Mouse (Mus musculus) fat pad, adult 2 months (tissue): ENCODE data around the gene Hdac11.

Experiments
- DNase-seq: peaks from one replicate; pipeline ENCODE4 v3.0.0-alpha.2; 2011; ENCODE audit warnings: low read depth, low spot score; ENCODE audit errors: extremely low read depth

Gene Hdac11

DNA sequence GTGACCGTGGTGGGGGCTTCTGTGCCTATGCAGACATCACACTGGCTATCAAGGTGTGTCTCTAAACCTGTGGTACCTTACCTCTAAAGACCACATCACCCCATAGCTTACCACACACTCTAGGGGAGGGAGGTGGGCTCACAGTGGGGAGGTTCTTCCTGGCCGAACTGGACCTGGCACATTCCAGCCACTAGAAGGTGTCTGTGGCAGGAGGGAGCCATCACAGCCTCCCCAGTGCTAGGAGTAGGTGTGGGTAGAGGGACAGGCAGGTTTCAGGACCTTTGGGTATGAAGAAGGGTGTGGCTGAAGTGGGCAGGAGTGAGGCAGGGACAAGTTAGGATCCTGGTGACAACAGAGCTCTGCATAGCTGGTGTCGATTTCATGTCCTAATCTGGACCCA, 11.4 kb downstream of the Hdac11 start:
- DNase-seq: no peak

DNA sequence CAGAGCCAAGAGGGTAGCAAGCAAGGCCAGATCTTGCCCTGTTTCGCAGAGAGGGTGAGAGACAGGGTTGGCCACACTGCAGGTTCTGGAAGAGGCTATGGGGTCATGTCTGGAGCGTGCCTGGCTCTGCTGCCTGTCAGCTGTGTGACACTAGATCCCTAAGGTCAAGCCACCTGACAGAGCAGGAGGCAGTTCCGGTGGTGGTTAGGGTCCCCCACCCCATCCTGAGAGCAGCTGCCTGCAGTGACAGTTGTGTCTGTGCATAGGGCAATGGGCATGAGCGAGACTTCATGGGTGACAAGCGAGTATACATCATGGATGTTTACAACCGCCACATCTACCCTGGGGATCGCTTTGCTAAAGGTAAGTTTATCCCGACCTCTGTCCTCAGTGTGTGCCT, 12.7 kb downstream of the Hdac11 start:
- DNase-seq: no peak

DNA sequence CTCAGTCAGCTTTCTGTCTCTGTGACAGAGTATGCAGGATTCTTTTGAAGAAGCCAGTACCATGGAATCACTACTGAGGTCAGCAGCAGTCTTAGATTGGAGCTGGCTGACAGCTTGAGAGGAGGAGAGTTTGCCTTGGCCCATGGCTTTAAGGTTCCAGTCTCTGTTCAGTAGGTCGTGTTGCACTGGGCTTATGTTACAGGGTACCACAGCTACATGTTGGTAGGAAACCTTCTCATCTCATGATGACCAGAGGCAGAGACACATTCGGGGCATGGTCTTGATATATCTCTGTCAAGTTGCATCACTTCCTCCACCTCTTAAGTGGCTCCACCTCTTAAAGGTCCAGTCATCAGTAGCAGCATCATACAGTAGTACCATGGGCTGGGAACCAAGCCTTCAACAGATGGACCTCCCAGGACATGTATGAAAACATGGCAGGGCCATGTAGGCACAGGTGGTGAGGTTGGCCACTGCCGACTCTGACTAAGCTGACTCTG, 15.0 kb downstream of the Hdac11 start:
- no peak for DNase-seq

DNA sequence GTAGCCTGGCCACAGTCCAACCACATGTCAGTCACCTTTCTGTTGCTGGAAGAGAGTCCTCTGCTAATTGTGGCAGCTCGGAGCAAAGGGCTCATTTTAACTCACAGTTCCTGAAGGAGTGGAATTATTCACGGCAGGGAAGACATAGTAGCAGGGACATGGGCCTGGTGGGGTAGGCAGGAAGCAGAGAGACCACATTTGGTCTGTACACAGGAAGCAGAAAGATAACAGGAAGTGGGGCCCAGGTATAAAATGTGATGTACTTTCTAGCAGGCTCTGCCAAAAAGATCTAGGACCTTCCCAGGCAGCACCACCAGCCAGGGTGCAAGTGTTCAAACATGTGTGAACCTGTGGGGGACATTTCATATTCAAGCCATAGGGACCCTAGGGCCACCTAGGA, 15.9 kb downstream of the Hdac11 start:
- DNase-seq: no peak

DNA sequence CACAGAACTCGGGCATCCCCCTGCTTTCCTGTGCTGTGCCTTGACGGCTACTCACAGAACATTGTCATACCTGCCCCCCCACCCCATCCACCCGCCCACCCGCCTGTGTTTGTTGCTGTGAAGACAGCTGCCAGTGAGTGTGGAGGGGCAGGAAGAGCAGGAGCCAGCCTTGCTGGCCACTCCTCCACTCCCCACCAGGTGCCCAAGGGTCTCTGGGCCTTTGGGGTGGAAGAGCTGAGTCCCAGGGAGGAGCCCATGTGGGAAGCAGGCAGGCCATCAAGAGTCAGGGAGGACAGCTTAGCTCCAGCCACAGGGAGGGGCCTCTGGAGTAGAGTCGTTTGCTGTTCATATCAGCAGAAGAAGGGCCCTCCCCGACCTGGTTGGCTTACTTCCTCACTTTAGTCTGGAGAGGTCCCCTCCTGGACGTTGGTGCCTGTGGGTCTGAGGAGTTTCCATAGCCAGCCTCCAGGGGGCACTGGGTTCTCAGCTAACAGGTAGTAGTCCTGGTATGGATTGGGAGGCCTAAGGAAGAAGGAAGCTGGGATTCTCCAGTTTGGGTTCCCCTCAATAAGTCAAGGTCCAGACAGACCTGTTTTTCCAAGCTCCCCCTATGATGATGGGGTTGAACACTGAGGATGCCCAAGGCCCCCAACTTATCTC, 16.9 kb downstream of the Hdac11 start:
- DNase-seq: no peak

DNA sequence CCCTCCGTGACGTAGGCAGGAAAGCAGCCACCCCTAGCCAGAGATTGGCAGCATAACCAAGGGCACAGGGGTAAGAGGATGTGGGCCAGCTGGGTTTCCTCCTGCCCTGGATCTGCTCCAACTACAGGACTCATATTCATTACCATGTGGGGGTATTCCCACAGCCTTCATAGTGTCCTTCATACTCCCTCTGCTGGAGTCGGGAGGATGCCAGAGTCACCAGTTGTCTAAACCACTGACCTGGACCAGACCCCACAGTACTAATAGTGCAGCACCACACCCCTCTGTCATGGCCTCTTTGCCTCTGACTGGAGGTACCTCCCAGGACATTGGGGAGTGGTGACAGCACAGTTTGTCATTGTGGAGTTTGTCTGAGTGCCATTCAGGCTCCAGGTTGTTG, 17.7 kb downstream of the Hdac11 start:
- no peak for DNase-seq

DNA sequence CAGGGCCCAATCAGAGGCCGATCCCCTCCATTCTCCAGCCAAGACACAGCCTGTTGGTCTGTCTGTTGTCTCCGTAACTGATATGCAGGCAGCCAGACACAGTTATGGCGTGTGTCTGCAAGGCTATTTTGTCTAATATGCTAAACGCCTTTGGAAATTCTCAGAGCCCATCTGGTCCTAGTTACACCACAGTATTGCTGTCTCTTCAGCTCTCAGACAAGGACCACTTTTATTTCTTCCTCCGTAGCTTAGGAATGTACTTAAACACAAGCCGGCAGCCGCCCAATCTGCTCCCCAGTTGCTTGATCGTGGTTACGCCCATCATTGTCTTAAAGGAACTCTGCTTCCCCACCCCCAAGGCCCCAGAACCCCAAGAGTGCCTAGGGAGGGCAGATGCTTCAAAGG, 24.3 kb downstream of the Hdac11 start:
- no peak for DNase-seq

DNA sequence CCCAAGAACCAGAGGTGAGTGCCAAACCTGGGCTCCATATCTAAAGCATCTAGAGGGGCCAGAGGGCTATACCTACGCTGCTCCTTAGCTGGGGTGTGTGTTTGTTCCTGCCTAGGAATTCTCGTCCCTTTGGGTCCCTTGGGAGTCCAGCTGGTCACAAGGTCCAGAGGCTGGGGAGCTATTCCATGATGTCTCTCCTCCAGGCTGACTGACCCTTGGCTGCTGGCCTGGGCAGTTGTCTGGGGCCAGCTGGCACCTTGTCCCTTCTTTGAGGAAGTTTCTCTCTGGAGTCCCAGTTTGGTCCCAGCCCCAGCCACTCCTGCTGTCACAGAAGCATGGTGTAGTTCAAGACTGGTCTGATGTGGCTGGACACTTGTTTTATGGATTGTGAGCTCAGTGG, 24.9 kb downstream of the Hdac11 start:
- no peak for DNase-seq

DNA sequence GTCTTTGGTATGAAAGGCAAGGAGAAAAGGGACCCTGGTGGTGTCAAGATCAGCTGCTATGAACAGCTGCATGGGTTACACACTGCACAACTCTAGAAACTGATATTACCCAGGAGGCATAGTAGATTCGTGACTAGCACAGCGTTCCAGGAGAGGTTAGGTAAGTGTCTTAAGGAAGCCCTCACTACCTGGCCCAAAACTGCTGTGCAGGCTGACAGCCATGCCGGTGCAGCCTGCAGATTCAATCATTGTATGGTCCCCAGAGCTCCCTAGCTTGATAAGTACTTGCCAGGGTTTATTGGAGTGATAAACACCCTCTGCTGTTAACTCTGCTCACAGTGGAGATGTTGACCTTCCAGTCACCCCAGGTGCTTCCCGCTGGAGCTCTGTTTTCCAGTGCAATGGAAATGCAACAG, 25.6 kb downstream of the Hdac11 start:
- DNase-seq: no peak

DNA sequence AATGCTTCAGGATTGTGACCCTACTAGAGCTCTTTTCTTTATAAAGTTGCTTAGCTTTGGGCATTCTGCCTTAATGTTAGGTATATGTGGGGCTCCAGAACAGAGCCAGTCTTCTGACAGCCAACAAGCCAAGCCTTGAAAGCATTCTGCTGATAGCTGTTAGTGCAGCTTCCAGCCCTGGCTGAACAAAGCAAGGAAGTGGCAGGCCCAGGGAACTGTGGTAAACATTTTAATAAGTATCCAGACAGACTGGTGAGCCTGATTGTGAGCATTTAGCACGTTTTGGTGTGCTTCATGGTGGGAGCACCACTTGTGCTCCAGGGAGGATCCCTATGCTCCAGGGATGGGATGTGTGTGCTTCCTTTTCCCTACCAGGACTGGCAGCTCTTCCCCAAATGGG, 26.6 kb downstream of the Hdac11 start:
- DNase-seq: no peak

DNA sequence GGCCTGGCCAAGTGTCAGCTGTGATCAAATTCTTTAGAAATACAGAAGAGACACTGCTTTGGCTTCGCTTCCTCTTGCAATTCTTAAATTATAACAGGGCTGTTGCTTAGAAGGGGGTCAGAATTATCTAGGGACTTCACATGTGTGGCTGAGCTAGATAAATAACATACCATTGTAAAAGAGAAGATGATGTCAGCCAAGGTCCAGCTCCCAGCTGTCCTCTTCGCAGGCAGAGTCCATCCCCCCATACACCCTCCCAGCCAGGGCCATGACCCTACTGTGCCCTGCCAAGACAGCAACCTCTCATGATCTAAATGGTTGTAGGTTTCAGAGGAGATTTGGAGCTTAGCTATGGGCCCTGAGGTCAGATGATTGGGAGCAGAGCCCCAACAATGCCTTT, 27.5 kb downstream of the Hdac11 start:
- DNase-seq: no peak

DNA sequence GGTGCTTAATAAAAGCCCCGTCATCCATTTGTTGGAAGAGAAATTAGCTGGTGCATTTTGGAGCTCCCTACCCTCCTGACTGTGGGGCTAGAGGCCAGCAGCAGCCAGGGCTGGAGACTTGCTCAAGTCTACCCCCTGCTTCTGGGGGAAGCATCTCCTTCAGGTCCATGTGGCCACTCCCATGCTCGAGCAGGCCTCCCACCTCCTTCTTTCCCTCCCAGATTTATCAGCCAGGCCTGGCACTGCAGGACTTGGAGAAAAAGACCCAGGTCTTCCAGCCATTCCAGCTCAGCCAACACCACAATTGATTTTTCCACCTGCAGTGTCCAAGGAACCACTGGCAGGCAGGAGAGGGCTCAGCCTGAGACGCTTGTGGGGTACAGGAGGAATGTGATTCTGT, 28.3 kb downstream of the Hdac11 start:
- no peak for DNase-seq

DNA sequence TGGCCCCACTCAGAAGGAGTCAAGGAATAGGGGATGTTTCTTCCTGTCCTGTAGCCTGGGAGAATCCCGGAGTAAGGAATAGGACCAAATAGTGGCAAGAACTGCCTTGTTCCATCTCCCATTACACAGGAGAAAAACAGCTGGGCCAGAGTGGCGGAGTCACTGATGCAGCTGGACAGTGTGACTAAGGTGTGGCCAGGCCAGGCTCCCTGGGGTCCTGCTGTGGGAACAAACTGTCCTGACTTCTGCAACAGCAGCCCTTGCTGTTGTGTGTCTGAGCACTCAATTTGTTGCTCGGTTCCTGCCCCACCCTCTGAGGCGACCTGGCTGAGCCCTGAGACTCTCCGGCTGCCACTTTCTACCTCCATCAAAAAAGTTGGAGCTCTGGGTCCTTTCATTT, 29.0 kb downstream of the Hdac11 start:
- no peak for DNase-seq

DNA sequence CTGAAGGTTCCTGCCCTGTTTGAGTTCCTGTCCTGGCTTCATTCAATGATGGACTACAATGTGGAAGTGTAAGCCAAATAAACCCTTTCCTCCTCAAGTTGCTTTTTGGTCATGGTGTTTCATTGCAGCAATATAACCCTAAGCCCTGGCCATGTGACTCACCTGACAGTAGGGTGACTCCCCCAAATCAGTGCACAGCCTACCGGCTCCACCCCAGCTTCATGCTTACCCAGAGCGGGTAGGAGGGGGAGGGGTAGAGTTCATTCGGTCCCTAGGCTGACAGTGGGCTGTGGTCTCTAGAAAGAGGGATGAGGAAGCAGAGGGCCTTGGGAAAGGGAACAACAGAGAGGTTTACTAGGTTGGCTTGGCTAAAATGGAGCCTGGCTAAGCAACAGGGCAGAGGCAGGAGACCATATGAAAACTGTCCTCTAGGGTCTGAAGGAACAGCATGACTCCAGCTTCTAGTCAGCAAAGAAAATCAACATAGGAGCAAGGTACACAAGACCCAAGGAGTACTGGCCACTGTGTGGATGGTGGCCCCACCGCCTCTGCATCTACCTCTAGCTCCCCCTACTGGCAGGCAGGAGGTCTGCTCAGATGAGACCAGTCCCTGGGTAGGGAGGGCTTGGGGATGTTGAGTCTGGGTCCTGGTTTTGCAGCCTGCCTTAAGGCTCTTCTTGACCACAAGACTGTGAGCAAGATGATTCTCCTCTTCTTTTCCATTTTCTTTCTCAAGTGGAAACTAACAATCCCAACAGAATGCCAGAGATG, 29.9 kb downstream of the Hdac11 start:
- DNase-seq: no peak

DNA sequence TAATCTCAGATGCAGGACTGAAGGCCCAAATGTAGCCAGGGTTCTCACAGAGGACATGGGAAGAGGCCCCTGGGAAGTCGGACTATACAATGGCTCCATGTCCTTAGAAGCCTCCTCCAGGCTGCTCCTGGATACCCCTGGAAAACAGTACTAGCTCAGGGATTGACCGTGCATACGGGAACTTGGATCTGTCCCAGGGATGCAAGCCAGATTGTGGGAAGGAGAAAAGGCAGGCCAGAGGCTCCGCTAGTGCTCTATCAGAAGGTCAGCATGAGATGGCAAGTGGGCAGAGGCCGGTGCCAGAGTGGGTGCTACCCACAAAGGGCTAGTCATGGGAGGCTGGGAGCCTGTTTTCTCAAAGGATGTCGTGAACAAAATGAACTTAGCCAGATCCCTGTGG, 30.5 kb downstream of the Hdac11 start:
- no peak for DNase-seq

DNA sequence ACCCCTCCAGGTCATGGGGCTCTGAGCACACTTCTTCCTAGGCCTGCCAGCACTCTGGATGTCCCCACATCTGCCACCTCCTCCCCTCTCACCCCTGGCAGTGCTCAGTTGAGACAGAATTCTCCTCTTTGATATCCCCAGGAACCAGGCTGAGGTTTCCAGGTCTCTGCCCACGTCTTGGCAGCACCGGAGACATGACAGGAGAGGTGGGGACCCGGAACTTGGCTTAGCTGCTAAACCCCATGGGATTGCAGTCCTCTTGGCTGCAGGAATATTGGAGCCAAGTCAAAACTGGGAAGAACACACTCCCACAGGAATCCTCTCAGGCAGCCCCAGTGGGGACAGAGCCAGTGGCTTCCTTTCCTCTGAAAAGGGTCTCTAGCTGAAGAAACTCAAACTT, 31.4 kb downstream of the Hdac11 start:
- peak; percentile 65 for DNase-seq

DNA sequence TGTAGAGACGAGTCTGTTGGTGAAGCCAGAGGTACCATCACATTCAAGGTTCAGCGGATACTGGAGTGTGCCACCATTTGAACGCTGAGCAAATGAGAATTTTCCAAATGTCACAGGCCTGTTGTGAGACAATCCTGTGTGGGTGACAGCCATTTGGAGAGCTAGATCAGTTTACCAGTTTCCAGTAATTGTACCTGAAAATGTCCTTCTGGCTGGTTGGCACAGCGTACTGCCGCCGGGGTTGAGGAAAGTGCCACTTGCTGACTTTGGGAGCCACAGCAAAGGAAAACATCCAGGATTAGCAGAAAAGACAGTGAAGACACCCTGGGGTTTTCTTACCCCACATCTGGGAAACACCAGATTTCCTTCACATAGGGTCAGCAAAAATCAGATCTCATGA, 33.5 kb downstream of the Hdac11 start:
- no peak for DNase-seq

DNA sequence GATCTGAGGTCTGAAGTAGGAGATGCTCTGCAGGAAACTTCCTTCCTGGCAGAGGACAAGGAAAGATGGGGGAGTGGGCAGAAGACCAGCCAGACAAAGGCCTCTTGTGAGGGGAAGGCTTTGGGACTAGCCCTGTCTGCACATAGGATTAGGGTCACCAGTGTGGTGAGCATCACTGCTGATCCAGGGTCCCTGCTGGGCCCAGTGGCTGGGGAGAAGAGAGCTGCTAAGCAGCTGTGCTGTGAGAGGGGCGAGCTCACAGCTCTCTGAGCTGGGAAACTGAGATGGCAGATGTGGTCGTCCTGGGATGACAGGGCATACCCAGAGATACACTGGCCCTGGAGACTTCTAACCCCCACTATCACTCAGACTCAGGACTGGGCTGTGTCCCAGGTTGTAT, 35.0 kb downstream of the Hdac11 start:
- DNase-seq: no peak

DNA sequence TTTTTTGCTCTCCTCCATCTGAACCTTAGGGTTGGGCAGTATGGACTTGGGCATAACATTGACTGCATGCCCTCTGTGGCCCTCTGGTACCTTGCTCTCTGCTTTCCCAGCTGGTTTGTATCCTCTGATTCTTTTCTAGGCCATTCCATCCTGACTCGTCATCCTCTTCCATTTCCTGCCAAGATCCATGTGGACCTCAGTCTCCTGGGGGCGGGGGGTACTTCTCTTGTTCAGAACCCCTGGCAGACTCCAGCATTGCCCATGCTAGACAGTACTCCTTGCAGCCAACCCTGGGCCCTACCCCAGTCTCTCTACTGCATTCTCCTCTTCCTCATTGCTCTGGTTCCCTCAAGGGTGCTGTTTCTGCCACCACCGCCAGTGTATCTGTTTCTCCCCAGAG, 36.0 kb downstream of the Hdac11 start:
- DNase-seq: no peak

DNA sequence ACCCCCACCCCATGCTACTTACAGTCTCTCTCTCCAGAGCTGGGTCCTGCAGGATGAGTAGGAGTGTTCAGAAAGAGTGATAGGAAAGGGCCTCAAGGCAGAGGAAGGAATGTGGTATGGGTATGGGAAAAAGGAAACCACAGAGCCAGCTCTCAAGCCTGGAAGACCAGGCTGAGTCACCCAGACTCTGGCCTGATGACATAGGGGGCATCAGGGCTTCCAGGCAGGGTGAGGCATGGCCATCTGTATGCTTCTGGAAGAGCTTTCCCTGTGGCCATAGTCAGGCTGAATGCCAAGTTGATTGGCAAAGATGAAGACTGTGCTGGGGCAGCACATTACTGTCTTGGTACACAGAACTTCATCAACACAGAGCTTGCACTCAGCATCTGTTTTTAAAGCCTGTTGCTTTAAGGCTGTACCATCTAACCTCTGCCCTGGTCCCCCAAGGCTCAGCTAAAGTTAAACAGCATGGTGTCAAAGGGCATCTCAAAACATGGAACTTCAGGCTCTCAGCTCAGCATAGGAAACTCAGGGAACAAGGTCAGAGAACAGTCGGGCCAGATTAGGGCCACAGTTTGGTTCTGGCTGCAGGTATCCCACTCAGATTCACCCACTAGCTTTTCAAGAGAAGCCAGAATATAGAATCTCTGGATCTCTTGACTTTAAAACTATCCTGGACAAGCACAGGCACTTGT, 36.5 kb downstream of the Hdac11 start:
- DNase-seq: no peak

DNA sequence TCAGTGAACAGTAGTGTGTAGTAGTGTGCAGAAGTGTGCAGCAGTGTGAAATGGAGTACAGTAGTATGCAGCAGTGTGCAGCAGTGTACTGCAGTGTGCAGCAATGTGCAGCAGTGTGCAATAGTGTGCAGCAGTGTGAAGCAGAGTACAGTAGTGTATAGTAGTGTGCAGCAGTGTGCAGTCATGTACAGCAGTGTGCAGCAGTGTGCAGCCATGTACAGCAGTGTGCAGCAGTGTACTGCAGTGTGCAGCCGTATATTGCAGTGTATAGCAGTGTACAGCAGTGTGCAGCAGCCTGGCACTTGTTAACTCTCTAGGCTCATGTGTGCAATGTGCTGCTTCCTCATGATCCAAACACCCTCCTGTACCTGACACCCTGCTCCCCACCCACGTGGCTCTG, 42.0 kb downstream of the Hdac11 start:
- DNase-seq: no peak
